Mouse (Mus musculus): Measurements from ENCODE around the gene Fam83c.

DNA sequence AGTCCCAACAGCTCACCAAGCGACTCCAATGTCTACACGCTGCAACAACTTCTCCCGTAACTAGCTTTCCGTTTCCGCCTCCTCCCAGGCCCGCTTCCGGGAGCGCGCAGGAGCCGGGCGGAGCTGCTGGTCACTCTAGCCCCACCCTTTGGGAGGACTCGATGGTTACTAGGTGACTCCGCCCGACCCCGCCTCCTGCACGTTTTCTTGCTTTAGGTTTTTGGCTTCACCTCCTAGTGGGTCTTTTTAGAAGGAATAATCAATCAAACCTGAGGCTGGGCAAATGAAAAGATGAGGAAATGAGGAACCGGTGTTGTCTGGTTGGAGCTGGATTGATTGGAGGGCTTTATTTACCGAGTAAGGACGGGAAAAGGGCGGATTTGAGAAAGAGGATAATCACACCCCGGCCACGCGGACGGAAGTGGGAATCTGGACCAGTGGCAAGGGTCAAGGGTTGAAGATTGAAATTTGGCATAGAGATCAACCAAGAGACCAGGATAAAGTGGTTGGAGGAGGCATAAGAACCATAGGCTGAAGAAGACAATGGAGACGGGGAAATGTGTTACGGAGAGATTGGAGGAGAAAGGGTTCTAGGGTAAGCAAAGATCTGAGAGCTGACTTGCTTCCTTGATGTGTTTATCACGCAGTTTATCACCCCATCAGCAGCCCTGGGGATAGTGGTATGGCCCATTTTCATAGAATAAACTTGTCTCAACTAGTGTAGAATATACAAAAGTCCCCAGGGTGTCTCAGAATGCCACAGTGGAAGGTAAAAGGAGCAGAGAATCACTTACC lies 7.8 kb downstream of the Fam83c start, which contains the start of gene Eif6:
- 0 out of 2 replicates have a peak, but pooled peaks have one; percentile 4 for TF ChIP-seq CTCF (IDR thresholded peaks at IDR 0.05; ENCODE audit: low read depth)
- no peak for TF ChIP-seq EP300 (IDR thresholded peaks at IDR 0.05; ENCODE audit: low read depth)
